Mouse (Mus musculus): ENCODE data around the gene Gm6588.
A peak's percentile ranks its signal among the peaks of the same experiment; 100 is the strongest.
"Not testable (repeated sequence)": the region's sequence is repeated elsewhere in the genome, so short reads cannot be mapped to it uniquely, and the experiment has no call there.

Gene Gm6588

GRCm38 (mm10) chr5:112448747-112449440 lies at the start of gene Gm6588:
TSS of gene Gm6588 (plus strand) at chr5:112449426.
- no peak for DNase-seq (ENCODE audit: low spot score in 2 of 2)

GRCm38 (mm10) chr5:112402437-112402836 lies 46.8 kb upstream of the Gm6588 start:
- no peak for DNase-seq (ENCODE audit: low spot score in 2 of 2)

DNA sequence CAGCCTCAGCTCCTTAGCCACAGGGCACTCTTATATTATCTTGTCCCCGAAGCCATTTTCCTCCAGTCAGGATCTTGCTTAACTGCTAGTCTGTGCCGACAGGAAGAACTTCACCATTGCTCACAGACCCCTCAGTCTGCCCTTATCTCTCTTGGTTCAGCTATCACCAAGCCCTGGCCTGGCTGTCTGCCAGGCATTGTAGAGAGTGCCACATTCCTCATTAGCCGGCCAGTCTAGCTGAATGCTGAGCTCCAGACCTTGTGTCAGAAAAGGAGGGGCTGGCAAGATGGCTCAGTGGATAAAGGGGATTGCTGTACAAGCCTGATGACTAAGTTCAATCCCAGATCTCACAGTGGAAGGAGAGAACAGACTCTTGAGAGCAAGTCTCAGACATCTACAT lies 43.2 kb upstream of the Gm6588 start:
- no peak for DNase-seq (ENCODE audit: low spot score in 2 of 2)

DNA sequence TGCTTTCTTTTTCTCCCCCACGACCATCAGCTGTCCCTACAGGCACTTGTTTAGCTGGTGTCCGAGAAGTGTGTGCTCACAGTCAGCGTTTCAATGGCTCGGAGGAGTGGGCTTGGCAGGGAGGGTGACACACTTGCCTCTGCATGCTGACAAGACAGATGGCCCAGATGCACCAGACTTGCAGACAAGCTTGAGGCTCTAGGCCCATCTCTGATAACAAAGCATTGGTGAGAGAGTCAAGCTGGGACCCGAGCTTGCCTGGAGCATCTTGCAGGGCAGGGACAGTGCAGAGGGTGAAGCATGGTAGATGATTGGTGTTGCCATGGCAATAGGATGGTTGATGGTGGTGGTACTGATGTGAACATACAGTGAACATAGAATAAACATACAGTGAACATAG lies 40.0 kb upstream of the Gm6588 start:
- DNase-seq (ENCODE audit: low spot score in 2 of 2) = no peak

DNA sequence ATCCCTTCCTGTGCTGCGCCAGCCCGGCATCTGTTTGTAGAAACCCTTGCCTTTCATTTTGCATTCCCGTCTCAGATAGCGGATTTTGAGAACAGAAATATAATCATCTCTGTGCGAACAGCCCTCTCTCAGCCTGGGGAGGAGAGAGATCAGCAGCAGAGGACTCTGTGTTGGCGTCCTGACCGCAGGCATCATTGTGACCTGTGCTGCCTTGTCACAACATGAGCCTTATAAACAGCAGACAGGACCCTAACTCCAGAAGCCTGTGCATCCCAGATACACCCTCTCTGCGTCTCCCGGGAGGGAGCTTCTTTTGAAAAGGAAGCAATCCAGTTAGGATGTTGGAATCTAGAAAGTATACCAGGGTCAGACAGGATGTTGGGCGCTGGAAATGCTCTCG lies 38.2 kb upstream of the Gm6588 start:
- no peak for DNase-seq (ENCODE audit: low spot score in 2 of 2)

DNA sequence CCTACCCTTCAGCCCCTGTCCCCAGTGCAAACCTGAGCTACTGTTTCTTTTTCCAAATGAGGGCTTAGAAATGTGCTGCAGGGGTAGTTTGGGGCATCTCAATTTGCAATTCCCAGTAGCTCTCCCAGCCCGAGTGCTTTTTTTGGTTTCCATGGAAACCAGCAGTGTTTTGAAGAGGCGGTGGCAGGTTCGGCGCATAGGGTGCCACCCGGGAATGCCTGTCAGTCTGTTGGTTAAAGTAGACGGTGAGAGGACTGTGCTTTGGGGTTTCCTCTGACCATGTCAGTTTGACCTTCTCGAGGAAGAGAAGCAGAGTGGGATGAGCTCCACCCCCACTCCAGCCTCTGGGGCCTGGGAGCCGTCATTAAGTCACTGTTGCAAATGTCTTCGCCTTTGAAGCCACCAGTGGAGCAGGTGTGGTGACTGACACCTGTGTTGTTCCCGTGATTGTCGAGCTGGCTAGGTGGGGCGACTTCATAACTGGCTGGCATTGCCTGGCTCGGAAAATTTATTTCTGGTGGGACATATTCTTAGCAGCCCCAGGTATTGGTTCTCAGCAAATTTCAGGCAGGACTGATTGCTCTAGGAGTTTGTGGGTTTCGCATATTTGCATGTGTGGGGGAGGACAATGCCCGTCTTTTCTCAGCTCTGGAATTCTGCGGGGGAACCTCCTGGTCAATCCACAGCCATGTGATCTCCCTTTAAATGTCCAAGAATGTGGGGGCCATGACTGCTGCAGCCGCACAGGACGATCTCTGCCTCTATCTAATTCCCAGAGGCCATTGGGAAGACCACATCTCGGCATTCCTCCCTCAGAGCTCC lies 37.5 kb upstream of the Gm6588 start:
- no peak for DNase-seq (ENCODE audit: low spot score in 2 of 2)

DNA sequence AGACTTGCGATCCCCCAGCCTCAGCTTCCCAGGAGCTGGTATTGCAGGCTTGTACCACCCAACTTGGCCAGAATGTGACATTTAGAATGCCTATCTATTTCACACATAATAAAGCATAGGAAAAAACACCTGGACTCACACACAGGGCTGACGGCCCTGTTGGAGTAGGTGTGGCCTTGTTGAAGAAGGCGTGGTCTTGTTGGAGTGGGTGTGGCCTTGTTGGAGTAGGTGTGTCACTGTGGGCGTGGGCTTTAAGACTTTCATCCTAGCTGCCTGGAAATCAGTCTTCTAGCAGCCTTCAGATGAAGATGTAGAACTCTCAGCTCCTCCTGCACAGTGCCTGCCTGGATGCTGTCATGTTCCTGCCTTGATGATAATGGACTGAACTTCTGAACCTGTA lies 36.4 kb upstream of the Gm6588 start:
- DNase-seq (ENCODE audit: low spot score in 2 of 2) = not testable (repeated sequence)

DNA sequence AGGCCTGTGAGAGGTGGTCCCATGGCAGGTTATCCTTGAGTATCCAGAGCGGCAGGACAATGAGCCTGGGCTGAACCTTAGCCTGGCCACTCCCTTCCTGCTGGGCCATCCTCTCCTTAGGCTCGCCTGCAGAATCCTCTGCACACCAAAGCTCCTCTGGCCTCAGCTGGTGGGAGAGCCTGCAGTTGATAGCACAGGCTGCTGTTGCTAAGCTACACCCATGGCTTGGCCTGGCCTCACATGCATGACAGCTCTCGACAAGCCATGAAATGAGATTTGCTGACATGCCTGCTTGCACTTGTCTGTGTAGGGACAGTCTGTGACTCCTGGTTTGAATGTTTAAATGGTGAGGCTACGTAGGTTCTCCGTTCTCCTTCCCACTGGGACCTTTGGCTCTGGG lies 32.6 kb upstream of the Gm6588 start:
- DNase-seq (ENCODE audit: low spot score in 2 of 2) = no peak

GRCm38 (mm10) chr5:112418023-112418422 lies 31.2 kb upstream of the Gm6588 start:
- DNase-seq (ENCODE audit: low spot score in 2 of 2) = no peak

DNA sequence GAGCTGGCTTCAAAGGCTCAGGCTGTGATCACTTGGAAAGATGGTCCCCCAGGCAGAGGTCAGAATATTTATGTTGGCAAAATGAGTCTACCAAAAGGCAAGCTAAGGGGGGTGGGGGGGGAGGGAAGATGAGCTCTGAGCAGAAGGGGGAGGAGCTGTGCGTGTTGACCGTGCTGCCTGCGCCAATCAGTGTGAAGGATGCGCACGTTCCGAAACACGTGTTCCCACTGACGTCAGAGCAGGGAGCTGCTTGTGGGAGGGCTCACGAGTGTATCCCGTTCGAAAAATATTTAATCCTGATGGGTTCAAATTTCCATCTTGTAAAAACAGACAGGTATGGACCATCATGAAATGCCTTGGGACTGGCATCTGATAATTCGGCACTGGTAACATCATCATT lies 29.7 kb upstream of the Gm6588 start:
- DNase-seq (ENCODE audit: low spot score in 2 of 2) = no peak

DNA sequence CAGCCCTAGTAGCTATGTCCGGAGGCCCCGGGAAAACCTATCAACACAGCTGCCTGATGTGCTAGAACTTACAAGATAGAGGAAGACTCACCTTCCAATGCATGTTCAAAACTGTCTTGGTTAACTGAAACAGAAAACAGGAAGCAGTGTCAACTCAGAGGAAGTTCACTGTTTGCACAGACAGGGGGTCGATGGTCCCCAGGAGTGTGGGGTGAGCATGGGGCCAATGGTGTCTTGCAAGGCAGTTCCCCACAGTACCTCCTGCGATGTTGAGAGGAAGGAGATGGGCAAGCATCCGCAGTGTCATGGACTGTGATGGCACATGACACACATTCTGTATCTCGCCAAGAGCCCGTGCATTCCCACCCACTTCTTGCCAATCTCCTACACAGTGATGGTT lies 22.6 kb upstream of the Gm6588 start:
- DNase-seq (ENCODE audit: low spot score in 2 of 2) = no peak

- peak in 1 of 2 experiments; percentile 74 for DNase-seq (ENCODE audit: low spot score in 2 of 2)
Observed at GRCm38 (mm10) chr5:112427283-112427682, 21.9 kb upstream of the Gm6588 start.

DNA sequence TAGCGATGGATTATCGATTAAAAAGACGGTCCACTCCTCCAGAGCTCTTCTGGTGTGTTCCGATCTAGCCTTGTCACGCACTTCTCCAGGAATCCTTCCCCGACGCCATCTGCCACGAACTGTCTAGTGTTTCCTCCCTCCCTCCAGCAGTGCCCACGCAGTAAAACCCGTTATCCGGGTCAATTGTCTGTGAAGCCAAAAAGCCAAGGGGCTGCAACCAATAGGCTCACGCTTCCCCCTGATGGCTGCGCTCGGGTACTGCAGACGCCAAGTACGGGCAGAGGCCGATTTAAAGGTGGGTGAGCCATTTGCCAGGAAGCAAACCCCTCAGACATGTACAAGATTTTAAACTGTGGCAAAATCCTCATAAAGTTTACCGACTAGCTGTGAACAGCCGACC lies 20.3 kb upstream of the Gm6588 start:
- DNase-seq (ENCODE audit: low spot score in 2 of 2) = peak in 1 of 2 experiments; percentile 58

GRCm38 (mm10) chr5:112431120-112431775 lies 18.0 kb upstream of the Gm6588 start:
- DNase-seq (ENCODE audit: low spot score in 2 of 2) = peak in 1 of 2 experiments; percentile 26

- DNase-seq (ENCODE audit: low spot score in 2 of 2) = no peak
Observed at GRCm38 (mm10) chr5:112432033-112432432, 17.2 kb upstream of the Gm6588 start.

DNA sequence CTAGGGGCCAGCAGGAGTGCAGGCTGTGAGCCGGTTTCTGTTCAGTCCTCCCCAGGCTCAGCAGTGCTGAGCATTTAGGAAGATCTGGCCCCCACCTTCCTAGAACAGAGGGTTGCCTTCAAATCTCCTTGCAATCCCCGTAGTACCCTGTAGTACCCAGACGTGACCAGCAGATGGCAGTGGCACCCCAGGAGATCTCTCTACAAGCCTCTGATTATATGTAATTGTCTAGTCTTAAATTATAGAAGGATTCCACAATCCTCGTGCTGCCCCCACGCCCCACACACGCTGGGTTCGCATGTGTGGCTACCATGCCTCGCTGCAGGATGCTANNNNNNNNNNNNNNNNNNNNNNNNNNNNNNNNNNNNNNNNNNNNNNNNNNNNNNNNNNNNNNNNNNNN lies 16.2 kb upstream of the Gm6588 start:
- peak; percentile 37 to 75 for DNase-seq (ENCODE audit: low spot score in 2 of 2)

DNA sequence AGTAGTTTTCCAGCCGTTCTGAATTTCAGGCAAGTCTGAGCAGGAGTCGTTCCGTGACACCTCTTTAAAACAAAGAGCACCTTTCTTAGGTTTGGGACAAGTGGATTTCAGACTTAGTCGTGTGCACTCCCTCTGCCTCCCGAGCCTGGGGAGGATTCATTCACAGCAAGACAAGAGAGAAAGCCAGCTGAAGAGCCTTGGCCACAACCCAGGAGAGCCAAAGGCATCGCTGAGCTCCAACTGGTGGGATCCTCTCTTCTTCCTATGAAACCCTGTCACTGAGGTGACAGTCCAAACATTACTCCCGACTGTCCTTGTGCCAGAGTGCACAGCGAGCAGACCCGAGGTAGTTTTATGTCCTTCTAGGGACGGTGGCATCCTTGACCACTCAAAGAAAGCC lies 10.7 kb upstream of the Gm6588 start:
- no peak for DNase-seq (ENCODE audit: low spot score in 2 of 2)

- DNase-seq (ENCODE audit: low spot score in 2 of 2) = no peak
Observed at GRCm38 (mm10) chr5:112453088-112453487, 3.9 kb downstream of the Gm6588 start.

- no peak for DNase-seq (ENCODE audit: low spot score in 2 of 2)
Observed at GRCm38 (mm10) chr5:112454966-112455555, 5.8 kb downstream of the Gm6588 start.

- DNase-seq (ENCODE audit: low spot score in 2 of 2) = no peak
Observed at GRCm38 (mm10) chr5:112459903-112460302, 10.7 kb downstream of the Gm6588 start.

DNA sequence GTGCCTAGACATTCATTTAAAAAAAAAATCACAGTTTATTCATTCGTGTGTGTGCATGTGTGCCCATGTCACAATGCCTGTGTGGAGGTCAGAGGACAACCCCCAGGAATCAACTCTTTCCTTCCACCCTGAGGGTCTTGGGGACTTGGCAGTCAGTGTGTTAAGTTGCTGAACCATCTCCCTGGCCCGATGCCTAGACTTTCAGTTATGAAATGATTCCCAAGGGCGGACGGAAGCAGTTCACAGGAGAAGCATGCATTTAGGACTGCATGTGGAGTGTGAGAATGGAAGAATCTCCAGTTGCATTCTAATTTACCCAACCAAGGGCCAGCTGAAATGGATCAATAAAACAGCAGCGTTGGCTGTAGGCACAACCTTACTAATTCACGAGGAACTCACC lies 17.1 kb downstream of the Gm6588 start:
- DNase-seq (ENCODE audit: low spot score in 2 of 2) = no peak

DNA sequence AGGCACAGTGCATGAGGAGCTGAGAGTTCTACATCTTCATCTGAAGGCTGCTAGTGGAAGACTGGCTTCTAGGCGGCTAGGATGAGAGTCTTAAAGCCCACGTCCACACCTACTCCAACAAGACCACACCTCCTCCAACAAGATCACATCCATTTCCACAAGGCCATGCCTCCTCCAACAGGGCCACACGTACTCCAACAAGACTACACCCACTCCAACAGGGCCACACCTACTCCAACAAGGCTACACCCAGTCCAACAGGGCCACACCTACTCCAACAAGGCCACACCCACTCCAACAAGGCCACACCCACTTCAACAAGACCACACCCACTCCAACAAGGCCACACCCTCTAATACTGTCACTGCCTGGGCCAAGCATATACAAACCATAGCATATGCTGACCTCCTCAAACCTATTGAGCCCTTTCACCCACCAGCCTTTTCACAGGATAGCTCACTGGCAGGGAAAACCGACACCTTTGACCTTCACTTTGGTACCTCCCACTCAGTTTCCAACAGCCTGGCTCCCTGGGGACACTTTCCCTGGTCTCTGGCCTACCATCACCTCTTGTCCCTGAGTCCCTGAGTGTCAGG lies 19.9 kb downstream of the Gm6588 start:
- DNase-seq (ENCODE audit: low spot score in 2 of 2) = no peak

Measured in thymus, postnatal 10 days (tissue).